Mouse (Mus musculus) lung, embryonic 16.5 days (tissue): ENCODE measurements around the gene Kdm7a. TPM values are rescaled to one million over a fixed set of nuclear protein-coding genes. Genes with fewer than 3 reads are reported as not detected.

Experiments
- ATAC-seq: fragments of 200-750 bp; cut with Nextera tagmentation; 2 replicates; pipeline ENCODE4 v1.8.0; 2017; ENCODE audit warnings: low read depth, mild to moderate bottlenecking, moderate library complexity
- H3K27ac ChIP-seq: fragments of 300-500 bp; sonication (generic); 2 replicates; pipeline ENCODE4 v1.5.1; 2014; ENCODE audit warnings: mild to moderate bottlenecking, control low read depth, low read length
- H3K27me3 ChIP-seq: fragments of 300-500 bp; sonication (generic); 2 replicates; pipeline ENCODE4 v1.6.1; 2014; ENCODE audit warnings: low read depth, low read length, mixed read lengths; ENCODE audit not compliant: control insufficient read depth, insufficient read depth
- H3K36me3 ChIP-seq: fragments of 300-500 bp; sonication (generic); 2 replicates; pipeline ENCODE4 v1.6.1; 2014; ENCODE audit warnings: low read length; ENCODE audit not compliant: control insufficient read depth, insufficient read depth
- H3K4me1 ChIP-seq: fragments of 300-500 bp; sonication (generic); replicated peaks from 2 replicates; pipeline ENCODE4 v1.6.1; 2014; ENCODE audit warnings: low read length, mixed read lengths; ENCODE audit not compliant: control insufficient read depth, insufficient read depth
- H3K4me2 ChIP-seq: fragments of 300-500 bp; sonication (generic); 2 replicates; pipeline ENCODE4 v1.6.1; 2014; ENCODE audit warnings: low read depth, low read length, control low read depth
- H3K4me3 ChIP-seq: fragments of 300-500 bp; sonication (generic); 2 replicates; pipeline ENCODE4 v1.5.1; 2014; ENCODE audit warnings: mild to moderate bottlenecking, low read length, control low read depth
- H3K9ac ChIP-seq: fragments of 300-500 bp; sonication (generic); 2 replicates; pipeline ENCODE4 v1.6.1; 2014; ENCODE audit warnings: low read length, control low read depth
- H3K9me3 ChIP-seq: fragments of 300-500 bp; sonication (generic); 2 replicates; pipeline ENCODE4 v1.6.1; 2016; ENCODE audit warnings: low read length; ENCODE audit not compliant: control insufficient read depth
- WGBS: fragments of 180-500 bp; shearing (Covaris S2); extraction: QIAGEN DNeasy Blood & Tissue Kit; methylation state at CpG from one replicate; pipeline ENCODE4 v1.1.7; 2014; 5-methylcytosine and 5-hydroxymethylcytosine counted together
- polyA plus RNA-seq: library from polyadenylated mRNA; unstranded; fragments of >200 nt; fragmentation: Nextera tagmentation; extraction: Ambion mirVana; gene quantifications from 2 replicates; pipeline ENCODE4 v1.2.1, GENCODE M21; 2015

Gene Kdm7a
- polyA plus RNA-seq, 1 experiment from 2014 or later: 7.9 TPM

DNA sequence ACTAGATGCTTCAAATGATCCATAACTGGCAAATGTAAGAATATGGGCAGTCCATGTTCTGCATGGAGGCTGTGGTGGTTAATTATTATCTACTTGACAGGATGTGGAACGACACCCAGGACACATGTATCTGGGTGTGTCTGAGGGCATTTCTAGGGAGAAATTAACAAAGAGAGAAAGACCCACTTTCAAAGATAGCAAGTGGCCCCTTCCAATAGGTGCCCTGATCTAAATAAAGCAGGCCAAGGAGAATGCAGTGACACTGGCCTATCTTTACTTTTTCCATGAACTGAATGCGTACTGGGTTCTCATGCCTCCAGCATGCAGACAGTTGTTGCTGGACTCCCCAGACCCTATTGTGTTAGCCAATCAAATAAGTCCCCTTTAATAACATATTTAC, 15.1 kb downstream of the Kdm7a start:
- H3K9ac ChIP-seq: no peak overlapping the region
- H3K27ac ChIP-seq: no peak overlapping the region
- H3K36me3 ChIP-seq: no peaks in the 10 kb centered on the region
- H3K4me3 ChIP-seq: no peak overlapping the region
- ATAC-seq: no peak
- 69% methylated on average over 2 of the region's 2 CpGs for WGBS
- H3K9me3 ChIP-seq: no peaks in the 10 kb centered on the region
- peaks cover 5% of the 10 kb centered on the region; the same call in 1 of the 2 replicates for H3K4me1 ChIP-seq
- H3K4me2 ChIP-seq: no peak overlapping the region
- H3K27me3 ChIP-seq: no peaks in the 10 kb centered on the region

DNA sequence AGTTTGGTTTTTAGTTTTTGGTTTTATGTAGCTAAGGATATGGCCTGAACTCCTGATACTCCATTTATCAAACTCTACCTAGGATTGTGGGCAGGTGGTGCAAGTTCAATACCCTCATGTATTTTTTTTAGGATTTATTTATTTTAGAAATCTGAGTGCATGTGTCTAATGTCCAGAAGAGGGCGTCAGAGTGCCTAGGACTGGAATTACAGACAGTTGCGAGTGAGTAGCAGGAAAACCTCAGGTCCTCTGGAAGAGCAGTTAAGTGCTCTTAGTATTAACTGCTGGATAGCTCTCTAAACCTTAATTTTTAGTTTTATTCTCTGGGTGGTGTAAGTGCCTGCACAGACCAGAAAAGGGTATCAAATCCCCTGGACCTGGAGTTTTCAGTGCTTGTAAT, 19.4 kb downstream of the Kdm7a start:
- 18% methylated on average over 2 of the region's 2 CpGs for WGBS
- Histone ChIP-seq H3K4me2 (no peak overlapping the region), H3K36me3 (no peaks in the 10 kb centered on the region), H3K9ac (no peak overlapping the region), H3K4me3 (no peak overlapping the region), H3K9me3 (no peaks in the 10 kb centered on the region), H3K27ac (no peak overlapping the region), H3K27me3 (no peaks in the 10 kb centered on the region), H3K4me1 (no peaks in the 10 kb centered on the region)
- no peak for ATAC-seq

DNA sequence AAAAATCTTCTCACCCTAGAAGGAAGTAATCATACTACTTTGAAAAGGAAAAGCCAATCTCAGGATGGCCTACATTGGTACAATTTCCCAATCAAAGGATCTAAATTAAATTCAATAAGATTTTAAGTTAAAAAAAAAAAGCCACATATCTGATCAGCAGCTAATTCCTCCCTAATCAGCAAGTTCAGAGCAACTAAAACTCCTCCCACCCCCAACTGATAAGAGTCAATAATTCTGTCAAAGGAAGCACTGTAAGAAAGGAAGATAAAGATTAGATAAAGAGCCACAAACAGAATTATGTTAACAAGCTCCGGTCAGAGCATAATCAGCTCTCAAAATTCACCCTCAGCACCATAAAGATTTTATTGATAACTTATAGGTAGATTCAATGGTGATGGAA, 37.5 kb downstream of the Kdm7a start:
- H3K4me3 ChIP-seq: no peak overlapping the region
- no peaks in the 10 kb centered on the region for H3K9me3 ChIP-seq
- no peak overlapping the region for H3K9ac ChIP-seq
- H3K36me3 ChIP-seq: peaks cover 9% of the 10 kb centered on the region; the same call in 1 of the 2 replicates
- 56% methylated on average over 1 of the region's 1 CpGs for WGBS
- H3K4me1 ChIP-seq: no peaks in the 10 kb centered on the region
- H3K27me3 ChIP-seq: no peaks in the 10 kb centered on the region
- H3K4me2 ChIP-seq: no peak overlapping the region
- no peak overlapping the region for H3K27ac ChIP-seq
- no peak for ATAC-seq

DNA sequence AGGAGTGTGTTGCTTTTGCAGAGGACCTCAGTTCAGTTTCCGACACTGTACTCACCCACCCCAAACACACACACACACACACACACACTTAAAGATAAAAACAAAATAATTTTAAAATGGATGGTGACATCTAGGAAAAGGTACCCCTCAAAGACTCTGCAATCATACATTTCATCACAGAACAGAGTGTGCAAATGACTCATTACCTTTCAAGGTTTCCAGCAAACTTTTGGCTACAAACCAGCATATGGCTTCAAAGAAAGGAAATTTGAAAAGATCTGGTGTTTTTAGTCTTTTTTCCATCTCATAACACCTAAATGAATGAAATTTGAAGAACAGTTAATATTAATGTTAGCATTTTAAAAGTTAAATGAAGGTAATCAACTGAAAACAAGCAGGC, 41.7 kb downstream of the Kdm7a start:
- no peak for ATAC-seq
- Histone ChIP-seq H3K36me3 (peaks cover 9% of the 10 kb centered on the region; the same call in 1 of the 2 replicates), H3K4me1 (no peaks in the 10 kb centered on the region), H3K4me3 (no peak overlapping the region), H3K9me3 (no peaks in the 10 kb centered on the region), H3K9ac (no peak overlapping the region), H3K4me2 (no peak overlapping the region), H3K27ac (no peak overlapping the region), H3K27me3 (no peaks in the 10 kb centered on the region)
- 92% methylated on average over 1 of the region's 1 CpGs for WGBS

DNA sequence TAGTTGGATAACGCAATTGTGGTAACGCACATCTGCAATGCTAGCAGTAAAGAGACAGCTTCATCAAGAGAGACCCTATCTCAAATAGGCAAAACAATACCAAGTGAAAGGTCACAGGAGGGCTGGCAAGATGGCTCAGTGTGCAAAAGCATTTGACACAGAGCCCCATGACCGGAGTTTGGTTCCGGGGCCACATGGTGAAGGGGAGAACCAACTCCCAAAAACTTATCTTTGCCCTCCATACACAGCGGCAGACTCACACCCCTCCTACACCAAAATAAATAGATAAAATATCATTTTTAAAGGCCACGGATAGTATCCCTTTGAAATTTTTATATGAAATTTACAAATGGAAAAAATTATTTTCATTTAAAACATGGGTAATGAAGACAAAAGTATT, 44.6 kb downstream of the Kdm7a start:
- Histone ChIP-seq H3K4me3 (no peak overlapping the region), H3K27me3 (no peaks in the 10 kb centered on the region), H3K27ac (no peak overlapping the region), H3K9me3 (no peaks in the 10 kb centered on the region), H3K4me2 (no peak overlapping the region), H3K36me3 (peaks cover 6% of the 10 kb centered on the region; the same call in 1 of the 2 replicates), H3K9ac (no peak overlapping the region), H3K4me1 (no peaks in the 10 kb centered on the region)
- WGBS: 93% methylated on average over 6 of the region's 6 CpGs
- ATAC-seq: no peak

DNA sequence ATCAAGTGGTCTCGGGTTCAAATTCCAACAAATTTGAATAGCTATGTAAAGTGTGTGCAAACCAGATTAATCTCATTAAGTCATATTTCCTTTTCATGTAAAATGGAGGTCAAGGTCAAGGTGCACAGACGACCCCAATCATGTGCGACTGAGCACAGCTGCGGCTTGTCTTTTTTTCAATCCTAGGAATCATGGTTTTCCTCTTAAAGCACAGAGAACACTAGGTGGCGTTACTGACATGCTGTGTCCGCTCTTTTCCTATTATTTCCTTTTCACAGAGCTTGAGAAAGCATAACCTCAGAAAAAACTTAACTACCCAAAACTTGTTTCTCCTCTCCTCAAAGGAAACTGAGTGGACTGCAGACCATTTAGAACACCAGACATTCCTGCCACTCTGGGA, 60.5 kb downstream of the Kdm7a start:
- Histone ChIP-seq H3K36me3 (peaks cover 32% of the 10 kb centered on the region), H3K27me3 (no peaks in the 10 kb centered on the region), H3K9ac (no peak overlapping the region), H3K27ac (no peak overlapping the region), H3K9me3 (no peaks in the 10 kb centered on the region), H3K4me3 (no peak overlapping the region), H3K4me2 (no peak overlapping the region), H3K4me1 (no peaks in the 10 kb centered on the region)
- 58% methylated on average over 6 of the region's 6 CpGs for WGBS
- no peak for ATAC-seq

DNA sequence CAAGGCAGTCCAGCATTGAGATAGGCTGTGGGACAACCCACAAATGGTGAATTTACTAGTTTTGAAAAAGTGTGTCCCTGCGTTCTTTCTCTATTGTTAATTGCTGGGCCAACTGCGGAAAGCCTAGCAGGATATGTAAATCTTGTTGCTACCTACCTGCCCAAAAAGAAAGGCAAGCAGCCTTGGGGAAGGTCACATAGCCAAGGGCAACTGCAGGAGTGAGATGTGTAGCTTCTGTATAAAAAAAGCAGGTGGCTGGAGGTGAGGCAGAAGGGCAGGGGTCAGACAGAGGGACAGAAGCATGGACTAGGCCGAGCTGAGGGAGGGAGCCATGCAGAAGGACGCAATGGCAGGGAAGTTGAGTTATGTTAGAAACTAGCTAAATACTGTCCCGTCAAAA, 74.0 kb downstream of the Kdm7a start:
- Histone ChIP-seq H3K27ac (no peak overlapping the region), H3K27me3 (no peaks in the 10 kb centered on the region), H3K4me3 (no peak overlapping the region), H3K4me1 (no peaks in the 10 kb centered on the region), H3K4me2 (no peak overlapping the region), H3K9ac (no peak overlapping the region), H3K36me3 (peaks cover 9% of the 10 kb centered on the region; the same call in 1 of the 2 replicates), H3K9me3 (no peaks in the 10 kb centered on the region)
- 73% methylated on average over 5 of the region's 5 CpGs for WGBS
- no peak for ATAC-seq

DNA sequence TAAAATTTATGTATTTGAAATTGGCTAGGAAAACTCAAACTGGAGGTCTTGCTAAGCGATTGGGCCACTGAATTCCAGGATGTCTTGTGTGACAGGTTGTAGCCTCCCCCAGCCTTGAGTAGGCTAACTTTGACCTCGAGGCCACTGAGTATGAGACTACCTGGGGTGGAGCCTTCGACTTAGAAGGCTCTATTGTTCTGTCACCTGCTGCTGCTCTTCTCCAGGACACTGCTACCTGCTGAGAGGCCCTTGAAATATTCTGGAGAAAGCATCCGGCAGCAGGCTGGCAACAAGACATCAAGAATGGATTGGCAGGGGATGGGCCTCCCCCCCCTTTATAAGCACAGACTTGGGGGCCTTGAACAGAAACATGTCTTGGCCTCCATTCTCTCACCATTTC, 75.1 kb downstream of the Kdm7a start:
- no peak for ATAC-seq
- H3K4me2 ChIP-seq: no peak overlapping the region
- H3K9ac ChIP-seq: no peak overlapping the region
- no peak overlapping the region for H3K4me3 ChIP-seq
- H3K4me1 ChIP-seq: no peaks in the 10 kb centered on the region
- H3K27ac ChIP-seq: no peak overlapping the region
- no peaks in the 10 kb centered on the region for H3K9me3 ChIP-seq
- WGBS: 40% methylated on average over 4 of the region's 4 CpGs
- H3K36me3 ChIP-seq: peaks cover 9% of the 10 kb centered on the region; the same call in 1 of the 2 replicates
- no peaks in the 10 kb centered on the region for H3K27me3 ChIP-seq

DNA sequence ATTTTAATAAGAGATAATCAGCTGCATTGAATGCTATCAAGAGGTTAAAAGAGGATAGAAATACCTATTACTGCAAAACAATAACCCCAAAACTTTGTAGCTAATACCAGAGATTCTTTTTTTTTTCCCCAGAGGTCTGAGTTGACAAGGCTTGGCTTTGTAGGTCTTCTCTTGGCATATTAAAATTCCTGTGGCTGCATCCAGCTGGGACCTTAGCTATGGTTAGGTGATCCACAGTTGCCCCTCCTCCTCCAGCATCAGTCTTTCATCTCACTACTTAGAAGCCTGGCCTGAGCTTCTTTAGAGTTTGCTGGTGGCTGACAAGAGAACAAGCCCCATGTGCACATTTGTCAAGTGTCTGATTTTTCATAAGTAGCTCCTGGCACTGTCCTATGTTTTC, 81.9 kb downstream of the Kdm7a start:
- H3K9ac ChIP-seq: no peak overlapping the region
- no peaks in the 10 kb centered on the region for H3K4me1 ChIP-seq
- no peak overlapping the region for H3K4me3 ChIP-seq
- ATAC-seq: no peak
- no peaks in the 10 kb centered on the region for H3K27me3 ChIP-seq
- no peaks in the 10 kb centered on the region for H3K36me3 ChIP-seq
- no peak overlapping the region for H3K27ac ChIP-seq
- no peak overlapping the region for H3K4me2 ChIP-seq
- no peaks in the 10 kb centered on the region for H3K9me3 ChIP-seq

DNA sequence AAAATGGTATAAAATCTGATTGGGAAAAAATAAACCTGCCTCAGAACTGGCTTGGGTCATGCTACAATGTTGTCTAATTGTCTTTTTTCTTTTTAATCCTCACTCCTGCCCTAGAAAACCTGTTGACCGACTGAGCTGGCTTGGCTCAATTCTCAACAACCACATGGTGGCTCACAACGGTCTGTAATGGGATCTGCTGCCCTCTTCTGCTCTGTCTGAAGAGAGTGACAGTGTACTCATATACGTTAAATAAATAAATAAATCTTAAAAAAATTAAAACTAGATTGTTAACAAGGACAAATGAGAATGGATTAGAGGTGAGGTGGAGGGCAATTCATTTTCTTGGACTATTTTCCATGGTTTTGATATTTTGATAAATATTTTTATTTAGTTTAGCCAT, 85.9 kb downstream of the Kdm7a start:
- Histone ChIP-seq H3K27ac (no peak overlapping the region), H3K27me3 (no peaks in the 10 kb centered on the region), H3K9ac (no peak overlapping the region), H3K36me3 (no peaks in the 10 kb centered on the region), H3K9me3 (0 out of 2 replicates have a peak, but pooled peaks cover 4% of the 10 kb centered on the region), H3K4me3 (no peak overlapping the region), H3K4me1 (no peaks in the 10 kb centered on the region), H3K4me2 (no peak overlapping the region)
- ATAC-seq: no peak
- WGBS: 27% methylated on average over 3 of the region's 3 CpGs
